Mouse (Mus musculus): Measurements from ENCODE around the gene Ttc28.

- no peak for TF ChIP-seq CTCF (IDR thresholded peaks at IDR 0.05; ENCODE audit: extremely low read depth, insufficient read depth, insufficient read length, insufficient replicate concordance)
- TF ChIP-seq POLR2A (IDR thresholded peaks at IDR 0.05; ENCODE audit: low read depth, low read length) = no peak
Measured at GRCm38 (mm10) chr5:111200915-111201610, 321.5 kb downstream of the Ttc28 start.

Measured in spleen, adult 2 months (tissue).